ENCODE assay signal across 9 mouse cellular contexts in the genomic region with DNA sequence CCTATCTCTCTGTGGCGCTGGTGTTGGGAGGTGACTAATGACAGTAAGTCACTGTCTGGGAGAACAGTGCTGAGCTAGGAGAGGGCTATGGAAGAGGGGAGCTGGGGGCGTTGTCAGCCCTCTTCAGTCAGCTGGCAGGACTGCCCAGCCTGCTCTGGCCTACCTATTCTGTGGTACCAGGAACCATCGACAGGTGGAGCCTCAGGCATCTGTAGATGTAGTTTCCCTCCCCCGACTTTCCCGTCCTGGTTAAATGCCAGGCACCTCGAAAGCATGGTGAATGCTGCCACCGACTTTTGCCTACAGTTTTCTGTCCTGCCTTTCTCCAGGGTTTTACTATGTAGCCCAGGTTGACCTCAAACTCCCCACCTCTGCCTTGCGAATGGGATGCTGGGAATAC. TPM values are rescaled to one million over a fixed set of nuclear protein-coding genes. Genes with fewer than 3 reads are reported as not detected.
DNase-seq lines count a peak whose midpoint lies in the region; ATAC-seq and TF ChIP-seq lines count a peak whose summit lies in the region.
"Had no signal": no experiment of that assay in that cellular context is flagged by ENCODE, and none has a peak within 500 bp of the region (broad histone marks: within the 10 kb centered on the region; RNA-seq: fewer than 3 reads in every experiment).

No protein-coding gene starts in this region.

- WGBS in kidney, adult 2 months = 44% methylated on average over 8 of the region's 8 CpGs

- H3K4me3 ChIP-seq in kidney, adult 2 months (ENCODE audit: insufficient read depth, low read depth, low read length) = no peak overlapping the region
- H3K4me3 ChIP-seq: heart, embryonic 15.5 days had no signal

- no peak overlapping the region for H3K27ac ChIP-seq in kidney, adult 2 months (ENCODE audit: insufficient read depth, low read depth, low read length)
- H3K27ac ChIP-seq: heart, embryonic 15.5 days had no signal

- no peaks in the 10 kb centered on the region for H3K27me3 ChIP-seq in kidney, adult 2 months (replicated peaks; ENCODE audit: control insufficient read depth, insufficient read depth, low read length)
- H3K27me3 ChIP-seq: heart, embryonic 15.5 days had no signal

- TF ChIP-seq CTCF in kidney, adult 2 months (conservative IDR thresholded peaks at IDR 0.05; ENCODE audit: insufficient read depth, insufficient read length, low read depth, low read length) = peak; percentile 44; the same call in 1 of the 2 replicates

- TF ChIP-seq POLR2A in kidney, adult 2 months (IDR thresholded peaks at IDR 0.05; ENCODE audit: low read depth, low read length) = no peak

- H3K36me3 ChIP-seq in kidney, adult 2 months (ENCODE audit: control insufficient read depth, insufficient read depth, low read length) = peaks cover 4% of the 10 kb centered on the region; the same call in 1 of the 2 replicates

- peak; percentile 45 for DNase-seq in CD4-positive, CD25-positive, alpha-beta regulatory T cell, adult 2 months (ENCODE audit: low read depth, low spot score)
- peak; percentile 51 for DNase-seq in kidney, adult 2 months
- DNase-seq in kidney, adult 11 months = no peak
- DNase-seq in right cerebral cortex, adult 18-20 months = peak; percentile 46
- DNase-seq in right cerebral cortex, postnatal 25 days = no peak
- peak; percentile 44 for DNase-seq in lung, postnatal 10 days
- DNase-seq in heart, adult 18-20 months = no peak

- ATAC-seq in CD4-positive, CD25-positive, alpha-beta regulatory T cell, adult 4 months = no peak

- H3K4me1 ChIP-seq in kidney, adult 2 months (ENCODE audit: control insufficient read depth, insufficient read depth, low read length) = peaks cover 9% of the 10 kb centered on the region; the same call in 1 of the 2 replicates

RNA-seq across cellular contexts. Expression of a gene that starts 4.0 kb away (rescaled TPM):
- 100 to 1,000 TPM in 1 of 2 experiments, 10 to 100 TPM in 1; 43.5 to 613 TPM for polyA plus RNA-seq in CD4-positive, CD25-positive, alpha-beta regulatory T cell, adult 4 months (2017; shearing (Covaris generic))
- 166 and 270 TPM in 2 replicates for polyA plus RNA-seq in kidney, adult 2 months (2012; rRNA removed)
- total RNA-seq in heart, adult 18-20 months (2021) = 10 to 100 TPM; 66.0 to 72.2 TPM

RNA-seq across cellular contexts. Expression of a gene that starts 4.1 kb away (rescaled TPM):
- 10 to 100 TPM in 1 of 2 experiments, 1 to 10 TPM in 1; 5.5 to 11.1 TPM for polyA plus RNA-seq in CD4-positive, CD25-positive, alpha-beta regulatory T cell, adult 4 months (2017; shearing (Covaris generic))
- polyA plus RNA-seq in kidney, adult 2 months (2012; rRNA removed) = 12.0 and 15.5 TPM in 2 replicates
- 10 to 100 TPM; 15.1 to 15.9 TPM for total RNA-seq in heart, adult 18-20 months (2021)

RNA-seq across cellular contexts. Expression of a gene that starts 24.5 kb away (rescaled TPM):
- polyA plus RNA-seq in CD4-positive, CD25-positive, alpha-beta regulatory T cell, adult 4 months (2017; shearing (Covaris generic)) = 1 to 10 TPM; 1.7 to 3.3 TPM
- 51.1 and 51.9 TPM in 2 replicates for polyA plus RNA-seq in kidney, adult 2 months (2012; rRNA removed)
- 10 to 100 TPM; 15.0 to 17.3 TPM for total RNA-seq in heart, adult 18-20 months (2021)

Comparison
In these comparisons a context has a peak if more than half of its experiments do, and no peak if none do; other contexts are left out.
1. DNase-seq: peak in CD4-positive, CD25-positive, alpha-beta regulatory T cell, adult 2 months (single experiment), kidney, adult 2 months (single experiment), right cerebral cortex, adult 18-20 months (single experiment) and lung, postnatal 10 days (single experiment); none in kidney, adult 11 months (single experiment), right cerebral cortex, postnatal 25 days (single experiment) and heart, adult 18-20 months (0 of 2).
2. RNA of a gene that starts 24.5 kb away (polyA plus RNA-seq): 51.1 to 51.9 TPM in kidney, adult 2 months; 1.7 to 3.3 TPM in CD4-positive, CD25-positive, alpha-beta regulatory T cell, adult 4 months; every median in the first group is over 10 times any median in the second.